Mouse (Mus musculus) midbrain, postnatal 0 days (tissue): ENCODE results near the gene Trmu. TPM values are rescaled to one million over a fixed set of nuclear protein-coding genes. Genes with fewer than 3 reads are reported as not detected.

Source experiments
- ATAC-seq: fragments of 200-750 bp; cut with Nextera tagmentation; 2 replicates; pipeline ENCODE4 v1.8.0; 2017; ENCODE audit warnings: moderate number of reproducible peaks, mild to moderate bottlenecking, moderate TSS enrichment, moderate library complexity; ENCODE audit not compliant: low FRiP score
- DNase-seq: peaks from one replicate; pipeline ENCODE4 v3.0.0-alpha.2; 2015; ENCODE audit warnings: low spot score
- H3K27ac ChIP-seq: fragments of 300-500 bp; sonication (generic); 2 replicates; pipeline ENCODE4 v1.5.1; 2014; ENCODE audit warnings: low read depth, mild to moderate bottlenecking, low read length, mixed read lengths
- H3K27me3 ChIP-seq: fragments of 300-500 bp; sonication (generic); 2 replicates; pipeline ENCODE4 v1.6.1; 2014; ENCODE audit warnings: low read length, control low read depth, mixed read lengths; ENCODE audit not compliant: insufficient read depth
- H3K36me3 ChIP-seq: fragments of 300-500 bp; sonication (generic); 2 replicates; pipeline ENCODE4 v1.6.1; 2014; ENCODE audit warnings: low read length, control low read depth, mixed read lengths; ENCODE audit not compliant: insufficient read depth
- H3K4me1 ChIP-seq: fragments of 300-500 bp; sonication (generic); 2 replicates; pipeline ENCODE4 v1.6.1; 2014; ENCODE audit warnings: mild to moderate bottlenecking, control low read depth, antibody characterized with exemption, low read length, mixed read lengths; ENCODE audit not compliant: insufficient read depth
- H3K4me2 ChIP-seq: fragments of 300-500 bp; sonication (generic); 2 replicates; pipeline ENCODE4 v1.6.1; 2014; ENCODE audit warnings: low read depth, mild to moderate bottlenecking, low read length, mixed read lengths; ENCODE audit not compliant: poor library complexity, severe bottlenecking
- H3K4me3 ChIP-seq: fragments of 300-500 bp; sonication (generic); 2 replicates; pipeline ENCODE4 v1.5.1; 2014; ENCODE audit warnings: low read depth, mild to moderate bottlenecking, low read length, moderate library complexity
- H3K9ac ChIP-seq: fragments of 300-500 bp; sonication (generic); replicated peaks from 2 replicates; pipeline ENCODE4 v1.6.1; 2014; ENCODE audit warnings: mild to moderate bottlenecking, low read length, moderate library complexity, mixed read lengths; ENCODE audit not compliant: poor library complexity, severe bottlenecking
- H3K9me3 ChIP-seq: fragments of 300-500 bp; sonication (generic); 2 replicates; pipeline ENCODE4 v1.6.1; 2016; ENCODE audit warnings: low read length, control low read depth
- CTCF ChIP-seq: IDR thresholded peaks from 2 replicates; pipeline ENCODE4 v1.5.1; 2016; ENCODE audit warnings: antibody characterized with exemption, mild to moderate bottlenecking
- WGBS: fragments of 180-500 bp; shearing (Covaris S2); extraction: QIAGEN DNeasy Blood & Tissue Kit; methylation state at CpG from one replicate; pipeline ENCODE4 v1.1.7; 2014; 5-methylcytosine and 5-hydroxymethylcytosine counted together
- polyA plus RNA-seq: library from polyadenylated mRNA; unstranded; fragments of >200 nt; fragmentation: Nextera tagmentation; extraction: Ambion mirVana; gene quantifications from 2 replicates; pipeline ENCODE4 v1.2.1, GENCODE M21; 2015
- total RNA-seq: library from RNA; depleted of rRNA; stranded (reverse); fragments of >200 nt; gene quantifications from 2 replicates; pipeline ENCODE4 v1.2.3, GENCODE M21; 2014

Gene Trmu
- total and polyA plus RNA-seq, 2 experiments from 2014 or later = 22.7 to 37.0 TPM

- Histone ChIP-seq H3K4me2 (no peak overlapping the region), H3K9me3 (no peaks in the 10 kb centered on the region), H3K4me1 (no peaks in the 10 kb centered on the region), H3K9ac (no peak overlapping the region), H3K27ac (no peak overlapping the region), H3K36me3 (peaks cover 58% of the 10 kb centered on the region), H3K27me3 (no peaks in the 10 kb centered on the region), H3K4me3 (no peak overlapping the region)
- ATAC-seq (peak; percentile 59), DNase-seq (peak; percentile 71)
- no peak for TF ChIP-seq CTCF
- 53% methylated on average over 13 of the region's 13 CpGs for WGBS
Measured at GRCm38 (mm10) chr15:85892498-85893118, 13.5 kb downstream of the Trmu start.

- Histone ChIP-seq H3K4me2 (no peak overlapping the region), H3K27me3 (no peaks in the 10 kb centered on the region), H3K36me3 (peaks cover 61% of the 10 kb centered on the region), H3K9ac (no peak overlapping the region), H3K4me3 (no peak overlapping the region), H3K4me1 (no peaks in the 10 kb centered on the region), H3K9me3 (no peaks in the 10 kb centered on the region), H3K27ac (no peak overlapping the region)
- WGBS = 91% methylated on average over 7 of the region's 7 CpGs
- ATAC-seq = no peak
- TF ChIP-seq CTCF = no peak
- DNase-seq = no peak
Measured at GRCm38 (mm10) chr15:85893871-85894270, 14.8 kb downstream of the Trmu start.

GRCm38 (mm10) chr15:85896284-85896683, 17.2 kb downstream of the Trmu start:
- Histone ChIP-seq H3K27ac (no peak overlapping the region), H3K9me3 (no peaks in the 10 kb centered on the region), H3K27me3 (no peaks in the 10 kb centered on the region), H3K9ac (no peak overlapping the region), H3K4me1 (no peaks in the 10 kb centered on the region), H3K4me2 (no peak overlapping the region), H3K4me3 (no peak overlapping the region), H3K36me3 (peaks cover 55% of the 10 kb centered on the region)
- 9% methylated on average over 8 of the region's 8 CpGs for WGBS
- DNase-seq (peak; percentile 87), ATAC-seq (peak; percentile 22; the same call in 1 of the 2 replicates)
- peak; percentile 99 for TF ChIP-seq CTCF

GRCm38 (mm10) chr15:85897113-85897512, 18.0 kb downstream of the Trmu start:
- peak; percentile 32 for DNase-seq
- ATAC-seq = 0 out of 2 replicates have a peak, but pooled peaks have one; percentile 6

GRCm38 (mm10) chr15:85899396-85899795, 20.3 kb downstream of the Trmu start:
- no peak for TF ChIP-seq CTCF
- no peak overlapping the region for H3K27ac ChIP-seq
- WGBS = 61% methylated on average over 6 of the region's 6 CpGs

More at GRCm38 (mm10) chr15:85897113-85897512, 18.0 kb downstream of the Trmu start:
- Histone ChIP-seq H3K27me3 (no peaks in the 10 kb centered on the region), H3K4me2 (no peak overlapping the region), H3K4me1 (no peaks in the 10 kb centered on the region), H3K9me3 (no peaks in the 10 kb centered on the region), H3K36me3 (peaks cover 48% of the 10 kb centered on the region), H3K9ac (no peak overlapping the region), H3K4me3 (no peak overlapping the region), H3K27ac (no peak overlapping the region)
- TF ChIP-seq CTCF = no peak
- 75% methylated on average over 10 of the region's 10 CpGs for WGBS

GRCm38 (mm10) chr15:85900318-85900717, 21.2 kb downstream of the Trmu start:
- Histone ChIP-seq H3K9me3 (no peaks in the 10 kb centered on the region), H3K27ac (no peak overlapping the region), H3K27me3 (no peaks in the 10 kb centered on the region), H3K4me1 (no peaks in the 10 kb centered on the region), H3K36me3 (peaks cover 19% of the 10 kb centered on the region), H3K4me2 (no peak overlapping the region), H3K4me3 (no peak overlapping the region), H3K9ac (no peak overlapping the region)
- ATAC-seq = no peak
- no peak for TF ChIP-seq CTCF
- DNase-seq = no peak
- WGBS = 76% methylated on average over 8 of the region's 8 CpGs

More at GRCm38 (mm10) chr15:85899396-85899795, 20.3 kb downstream of the Trmu start:
- H3K4me3 ChIP-seq = no peak overlapping the region
- H3K27me3 ChIP-seq = no peaks in the 10 kb centered on the region
- DNase-seq (peak; percentile 38), ATAC-seq (no peak)
- no peaks in the 10 kb centered on the region for H3K9me3 ChIP-seq
- no peak overlapping the region for H3K4me2 ChIP-seq
- no peak overlapping the region for H3K9ac ChIP-seq
- H3K4me1 ChIP-seq = no peaks in the 10 kb centered on the region
- H3K36me3 ChIP-seq = peaks cover 28% of the 10 kb centered on the region
